Mouse (Mus musculus): Measurements from ENCODE around the gene Spryd7. TPM values are rescaled to one million over a fixed set of nuclear protein-coding genes. Genes with fewer than 3 reads are reported as not detected.
A peak's percentile ranks its signal among the peaks of the same experiment; 100 is the strongest.

Gene Spryd7
- polyA plus RNA-seq, 1 experiment: 20.0 TPM

DNA sequence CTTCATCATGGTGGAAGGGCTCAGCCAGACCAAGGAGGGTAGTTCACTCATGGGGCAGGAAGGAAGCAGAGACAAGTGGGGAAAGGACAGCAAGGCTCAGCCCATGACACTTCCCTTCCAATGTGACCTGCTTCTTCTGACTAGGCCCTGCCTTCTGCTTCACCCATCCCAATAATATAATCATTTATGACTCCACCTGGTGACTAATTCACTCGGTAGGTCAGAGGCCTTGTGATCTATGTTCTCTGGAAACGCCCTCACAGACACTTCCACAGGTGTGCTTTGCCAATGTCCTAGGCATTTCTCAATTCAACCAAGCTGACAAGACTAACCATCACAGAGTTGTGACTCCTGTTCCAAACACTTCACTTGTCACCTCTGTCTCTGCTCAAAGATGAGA lies 26.3 kb downstream of the Spryd7 start:
- no peak for TF ChIP-seq POLR2A (IDR thresholded peaks at IDR 0.05; ENCODE audit: borderline replicate concordance, extremely low read depth, insufficient read depth, insufficient read length, poor library complexity, severe bottlenecking)
- TF ChIP-seq CTCF (IDR thresholded peaks at IDR 0.05; ENCODE audit: borderline replicate concordance, extremely low read depth, insufficient read depth, insufficient read length): no peak
- no peak for DNase-seq (ENCODE audit: low read depth)

DNA sequence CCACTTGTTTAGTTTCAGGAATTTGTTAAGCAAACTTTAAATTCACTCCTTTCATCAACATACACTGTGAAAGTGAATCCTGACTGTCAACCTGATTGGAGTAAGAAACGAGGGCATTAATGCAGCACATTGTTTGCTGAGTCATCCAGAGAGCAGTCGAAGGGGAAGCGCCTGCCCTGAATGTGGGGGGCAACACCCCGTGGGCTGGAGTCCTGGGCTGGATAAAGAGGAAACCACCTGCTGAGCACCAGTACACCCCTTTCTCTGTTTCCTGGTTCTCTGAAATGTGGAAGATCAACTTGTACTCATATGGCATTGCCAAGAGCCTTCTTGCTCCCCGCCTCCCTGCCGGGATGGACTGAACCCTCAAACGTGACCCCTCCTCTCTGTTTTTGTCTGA lies 27.2 kb downstream of the Spryd7 start:
- TF ChIP-seq POLR2A (IDR thresholded peaks at IDR 0.05; ENCODE audit: borderline replicate concordance, extremely low read depth, insufficient read depth, insufficient read length, poor library complexity, severe bottlenecking) (no peak), CTCF (IDR thresholded peaks at IDR 0.05; ENCODE audit: borderline replicate concordance, extremely low read depth, insufficient read depth, insufficient read length) (no peak)
- no peak for DNase-seq (ENCODE audit: low read depth)

GRCm38 (mm10) chr14:61526006-61526405 lies 30.7 kb downstream of the Spryd7 start:
- no peak for TF ChIP-seq CTCF (IDR thresholded peaks at IDR 0.05; ENCODE audit: borderline replicate concordance, extremely low read depth, insufficient read depth, insufficient read length)
- TF ChIP-seq POLR2A (IDR thresholded peaks at IDR 0.05; ENCODE audit: borderline replicate concordance, extremely low read depth, insufficient read depth, insufficient read length, poor library complexity, severe bottlenecking): no peak

GRCm38 (mm10) chr14:61523821-61524220 lies 32.9 kb downstream of the Spryd7 start:
- TF ChIP-seq POLR2A (IDR thresholded peaks at IDR 0.05; ENCODE audit: borderline replicate concordance, extremely low read depth, insufficient read depth, insufficient read length, poor library complexity, severe bottlenecking) (no peak), CTCF (IDR thresholded peaks at IDR 0.05; ENCODE audit: borderline replicate concordance, extremely low read depth, insufficient read depth, insufficient read length) (no peak)
- DNase-seq (ENCODE audit: low read depth): no peak

More at GRCm38 (mm10) chr14:61526006-61526405, 30.7 kb downstream of the Spryd7 start:
- no peak for DNase-seq (ENCODE audit: low read depth)

DNA sequence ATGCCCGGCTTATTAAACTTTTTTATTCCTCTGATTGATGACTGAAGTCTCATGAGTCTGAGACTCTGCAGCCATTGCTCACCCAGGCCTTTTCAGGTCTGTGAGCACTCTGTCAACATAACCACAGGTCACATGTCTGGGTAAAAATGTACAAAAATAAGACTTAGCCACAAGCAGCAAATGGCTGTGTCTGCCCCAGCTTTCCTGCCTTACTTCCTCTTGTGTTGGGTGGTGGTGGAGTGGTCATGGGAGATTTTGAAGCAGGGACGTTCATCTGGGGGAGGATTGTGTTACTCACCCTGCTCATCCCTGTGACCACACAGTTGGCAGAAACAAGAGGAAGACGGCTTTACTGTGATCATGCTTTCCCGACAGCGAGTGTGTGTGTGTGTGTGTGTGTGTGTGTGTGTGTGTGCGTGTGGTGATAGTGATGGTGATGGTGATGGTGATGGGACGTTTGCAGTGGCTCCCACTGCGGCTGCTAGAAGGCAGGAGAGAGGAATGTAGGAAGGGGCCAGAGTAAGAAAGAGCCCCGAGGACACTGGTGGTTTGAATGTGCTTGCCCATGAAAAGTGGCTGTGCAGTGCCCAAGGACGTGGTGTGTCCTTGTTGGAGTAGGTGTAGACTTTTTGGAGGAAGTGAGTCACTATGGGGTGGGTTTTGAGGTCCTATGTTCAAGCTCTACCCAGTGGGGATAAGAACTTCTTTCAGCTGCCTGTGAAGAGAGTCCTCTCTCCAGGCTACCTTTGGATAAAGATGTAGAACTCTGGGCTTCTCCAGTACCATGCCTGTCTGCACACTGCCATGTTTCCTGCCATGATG lies 37.8 kb downstream of the Spryd7 start:
- DNase-seq (ENCODE audit: low read depth): no peak
- TF ChIP-seq POLR2A (IDR thresholded peaks at IDR 0.05; ENCODE audit: borderline replicate concordance, extremely low read depth, insufficient read depth, insufficient read length, poor library complexity, severe bottlenecking): no peak
- no peak for TF ChIP-seq CTCF (IDR thresholded peaks at IDR 0.05; ENCODE audit: borderline replicate concordance, extremely low read depth, insufficient read depth, insufficient read length)

DNA sequence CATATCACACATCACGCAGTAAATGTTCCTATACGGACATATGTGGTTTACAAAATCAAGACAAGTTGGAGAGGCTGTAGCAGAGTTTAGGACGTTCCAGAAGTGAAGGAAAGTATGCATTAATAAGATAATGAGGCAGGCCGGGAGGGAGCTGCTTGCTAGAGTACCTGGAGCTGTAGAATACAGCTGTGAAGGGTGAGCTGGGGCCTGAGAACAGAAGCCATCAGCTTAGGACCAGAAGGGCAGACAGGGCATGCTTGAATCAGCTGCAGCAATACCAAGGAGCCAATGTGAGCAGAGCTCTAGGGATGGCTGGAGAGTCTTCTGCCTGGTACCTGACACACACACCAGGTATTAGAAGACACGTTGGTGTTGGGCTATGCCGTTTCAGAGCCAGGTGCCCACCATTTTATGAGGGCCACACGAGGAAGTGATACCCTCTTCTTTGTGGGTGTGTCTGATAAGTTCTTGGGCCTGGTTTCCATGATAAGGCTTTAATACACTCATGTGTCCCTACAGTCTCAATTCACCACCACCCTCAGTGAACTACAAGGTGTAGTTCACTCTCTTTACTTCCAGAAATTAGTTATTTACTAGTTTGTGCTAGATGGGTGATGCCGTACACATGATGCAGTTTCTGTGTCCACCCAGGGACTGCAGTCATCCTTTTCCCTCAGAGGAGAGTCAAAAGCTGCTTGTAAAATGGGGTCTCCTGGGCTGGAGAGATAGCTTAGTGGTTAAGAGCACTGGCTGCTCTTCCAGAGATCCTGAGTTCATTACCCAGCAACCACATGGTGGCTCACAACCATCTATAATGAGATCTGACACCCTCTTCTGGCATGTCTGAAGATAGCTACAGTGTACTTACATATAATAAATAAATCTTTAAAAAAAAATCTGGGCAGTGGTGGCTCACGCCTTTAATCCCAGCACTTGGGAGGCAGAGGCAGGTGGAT lies 39.9 kb downstream of the Spryd7 start:
- no peak for TF ChIP-seq CTCF (IDR thresholded peaks at IDR 0.05; ENCODE audit: borderline replicate concordance, extremely low read depth, insufficient read depth, insufficient read length)
- no peak for TF ChIP-seq POLR2A (IDR thresholded peaks at IDR 0.05; ENCODE audit: borderline replicate concordance, extremely low read depth, insufficient read depth, insufficient read length, poor library complexity, severe bottlenecking)
- DNase-seq (ENCODE audit: low read depth): no peak

DNA sequence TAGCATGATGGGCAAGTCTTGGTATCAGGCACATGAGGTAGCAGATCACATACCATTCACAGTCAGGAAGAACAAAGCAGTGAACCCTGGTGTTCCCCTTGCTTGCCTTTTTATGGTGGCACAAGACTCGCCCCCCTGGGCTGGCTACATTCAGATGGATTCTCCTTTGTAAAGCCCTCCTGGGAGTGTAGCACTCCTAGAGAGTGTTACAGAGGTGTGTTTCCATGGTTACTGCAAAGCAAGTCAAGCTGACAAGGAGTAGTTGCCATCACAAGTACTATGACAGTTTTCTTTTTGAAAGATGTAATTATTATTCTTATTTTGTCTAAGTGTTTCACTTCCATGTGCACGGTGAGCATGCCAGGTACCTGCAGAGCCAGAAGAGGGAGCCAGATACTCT lies 45.2 kb downstream of the Spryd7 start:
- TF ChIP-seq POLR2A (IDR thresholded peaks at IDR 0.05; ENCODE audit: borderline replicate concordance, extremely low read depth, insufficient read depth, insufficient read length, poor library complexity, severe bottlenecking): no peak
- TF ChIP-seq CTCF (IDR thresholded peaks at IDR 0.05; ENCODE audit: borderline replicate concordance, extremely low read depth, insufficient read depth, insufficient read length): no peak
- peak; percentile 2 for DNase-seq (ENCODE audit: low read depth)

GRCm38 (mm10) chr14:61497716-61498490 lies 58.8 kb downstream of the Spryd7 start:
- DNase-seq (ENCODE audit: low read depth): peak; percentile 78
- peak; percentile 93 for TF ChIP-seq CTCF (IDR thresholded peaks at IDR 0.05; ENCODE audit: borderline replicate concordance, extremely low read depth, insufficient read depth, insufficient read length)
- no peak for TF ChIP-seq POLR2A (IDR thresholded peaks at IDR 0.05; ENCODE audit: borderline replicate concordance, extremely low read depth, insufficient read depth, insufficient read length, poor library complexity, severe bottlenecking)

GRCm38 (mm10) chr14:61493511-61494135 lies 63.1 kb downstream of the Spryd7 start:
- no peak for TF ChIP-seq POLR2A (IDR thresholded peaks at IDR 0.05; ENCODE audit: borderline replicate concordance, extremely low read depth, insufficient read depth, insufficient read length, poor library complexity, severe bottlenecking)
- TF ChIP-seq CTCF (IDR thresholded peaks at IDR 0.05; ENCODE audit: borderline replicate concordance, extremely low read depth, insufficient read depth, insufficient read length): no peak
- peak; percentile 6 for DNase-seq (ENCODE audit: low read depth)

Other genes starting within 250 kb of the Spryd7 start
- 0.40 and 0.42 TPM in 2 replicates for gene Arl11, start 247.1 kb downstream of the Spryd7 start, polyA plus RNA-seq (2012; rRNA removed)
- gene Ebpl, start 196.4 kb downstream of the Spryd7 start, polyA plus RNA-seq (2012; rRNA removed): 4.2 and 4.5 TPM in 2 replicates
- 48.4 and 56.8 TPM in 2 replicates for gene Kpna3, start 117.0 kb downstream of the Spryd7 start, polyA plus RNA-seq (2012; rRNA removed)
- 27.7 and 32.6 TPM in 2 replicates for gene Trim13, start 41.4 kb upstream of the Spryd7 start, polyA plus RNA-seq (2012; rRNA removed)
- 2.1 and 2.6 TPM in 2 replicates for gene Kcnrg, start 50.6 kb upstream of the Spryd7 start, polyA plus RNA-seq (2012; rRNA removed)